Mouse (Mus musculus): ENCODE measurements at regions not wholly inside any gene's neighbourhood (a gene's known extent, or its start where the extent isn't known, plus 50 kb on each side); places are given as distances from the start of the nearest gene placed in this dataset.

DNA sequence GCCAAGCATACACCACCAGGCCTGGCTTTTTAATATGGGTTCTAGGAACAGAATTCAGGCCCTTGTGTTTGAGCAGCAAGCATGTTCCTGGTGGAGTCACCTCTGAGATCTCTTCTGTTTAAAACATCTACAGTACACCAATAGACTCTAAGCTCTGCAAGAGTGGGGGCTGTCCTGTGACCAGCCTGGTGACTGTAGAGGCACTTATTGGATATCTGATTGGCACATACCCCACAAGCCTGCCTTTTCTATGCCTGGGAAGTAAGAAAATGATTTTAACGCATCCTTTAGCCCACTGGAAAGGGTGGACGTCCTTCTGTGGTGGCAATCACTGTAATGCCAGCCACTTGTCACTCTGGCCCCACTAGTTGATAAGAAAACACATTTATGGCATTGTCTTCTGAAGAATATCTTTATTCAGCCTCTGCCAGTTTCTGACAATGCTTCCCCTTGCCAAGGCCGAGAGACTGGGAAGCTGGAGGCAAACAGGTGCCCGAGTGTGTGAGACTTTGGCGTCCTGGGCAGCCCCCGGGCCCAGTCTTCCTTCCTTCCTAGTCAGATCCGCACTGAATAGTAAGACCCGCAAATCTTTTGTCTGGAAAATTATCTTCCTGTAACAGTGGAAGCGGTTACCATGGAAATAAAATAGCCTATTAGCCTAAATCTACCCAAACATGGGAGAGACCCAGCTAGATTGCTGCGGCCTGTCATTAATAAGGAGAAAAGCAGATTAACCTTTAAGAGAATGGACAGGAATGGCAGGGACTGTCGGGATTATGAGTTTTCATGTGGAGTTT lies 228.0 kb upstream of the Prok2 start:
- Histone ChIP-seq H3K79me2 (ENCODE audit: control insufficient read depth, insufficient read depth, low read length, poor library complexity) (no peaks in the 10 kb centered on the region), H3K27ac (ENCODE audit: control insufficient read depth, low read depth, low read length) (no peak overlapping the region), H3K4me1 (ENCODE audit: control insufficient read depth in 1 of 2, insufficient read depth in 2 of 2, low read length in 2 of 2) (no peaks in the 10 kb centered on the region), H3K9me3 (replicated peaks; ENCODE audit: insufficient read depth, low read length) (no peaks in the 10 kb centered on the region), H3K36me3 (ENCODE audit: control insufficient read depth in 1 of 2, insufficient read depth in 2 of 2, low read length in 2 of 2) (no peaks in the 10 kb centered on the region), H3K4me3 (ENCODE audit: control insufficient read depth in 1 of 2, insufficient read depth in 1 of 2, low read depth in 2 of 2, low read length in 2 of 2) (no peak overlapping the region), H3K9ac (ENCODE audit: control insufficient read depth, low read depth, low read length, poor library complexity, severe bottlenecking) (no peak overlapping the region), H3K27me3 (ENCODE audit: control insufficient read depth in 1 of 2, insufficient read depth in 2 of 2, low read length in 2 of 2) (no peaks in the 10 kb centered on the region; a peak in 1 of 4 replicates)
- TF ChIP-seq POLR2AphosphoS2 (IDR thresholded peaks at IDR 0.05; ENCODE audit: low read length) (no peak), JUND (IDR thresholded peaks at IDR 0.05; ENCODE audit: low read depth, low read length) (no peak), POLR2AphosphoS5 (IDR thresholded peaks at IDR 0.05; ENCODE audit: borderline replicate concordance, low read depth, low read length) (no peak), TCF12 (IDR thresholded peaks at IDR 0.05; ENCODE audit: low read depth, low read length) (no peak), SIN3A (IDR thresholded peaks at IDR 0.05; ENCODE audit: low read length) (no peak), ZNF384 (IDR thresholded peaks at IDR 0.05; ENCODE audit: low read depth, low read length) (no peak), ETS1 (IDR thresholded peaks at IDR 0.05; ENCODE audit: low read depth, low read length) (no peak), MYC (IDR thresholded peaks at IDR 0.05; ENCODE audit: low read depth, low read length) (no peak), USF1 (IDR thresholded peaks at IDR 0.05; ENCODE audit: low read depth, low read length) (no peak), RCOR1 (IDR thresholded peaks at IDR 0.05; ENCODE audit: low read depth, low read length) (no peak), SMC3 (IDR thresholded peaks at IDR 0.05; ENCODE audit: low read depth, low read length) (no peak), BHLHE40 (IDR thresholded peaks at IDR 0.05; ENCODE audit: borderline replicate concordance, low read depth, low read length) (no peak), E2F4 (IDR thresholded peaks at IDR 0.05; ENCODE audit: borderline replicate concordance, low read depth, low read length) (no peak), USF2 (IDR thresholded peaks at IDR 0.05; ENCODE audit: borderline replicate concordance in 1 of 2, insufficient read depth in 1 of 2, low read depth in 1 of 2, low read length in 2 of 2) (no peak)
- DNase-seq (ENCODE audit: low read depth, low spot score), result no peak

DNA sequence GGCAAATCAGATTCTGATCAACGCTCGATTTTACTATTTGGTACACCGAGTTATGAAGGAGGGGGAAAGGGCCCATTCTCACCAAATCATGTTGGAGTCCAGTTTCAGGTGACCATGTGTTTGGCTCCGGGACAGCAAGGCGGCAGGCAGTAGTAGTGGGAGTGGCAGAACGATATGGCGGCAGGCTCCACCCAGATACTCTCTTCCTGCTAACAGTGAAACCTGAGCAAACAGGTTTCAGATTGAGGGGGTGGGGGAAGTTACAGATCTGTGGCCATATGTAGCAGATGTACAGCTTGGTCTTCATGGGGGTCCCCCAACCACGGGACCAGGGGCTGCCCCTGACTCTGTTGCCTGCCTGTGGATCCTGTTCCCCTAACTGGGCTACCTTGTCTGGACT lies 224.6 kb upstream of the Prok2 start:
- TF ChIP-seq MEF2A (IDR thresholded peaks at IDR 0.05; ENCODE audit: extremely low read depth, insufficient replicate concordance, low read depth, low read length, poor library complexity, severe bottlenecking) (no peak), CHD2 (IDR thresholded peaks at IDR 0.05; ENCODE audit: low read length) (no peak), SMC3 (IDR thresholded peaks at IDR 0.05; ENCODE audit: low read depth, low read length) (no peak), HCFC1 (IDR thresholded peaks at IDR 0.05; ENCODE audit: low read depth, low read length) (no peak), NELFE (IDR thresholded peaks at IDR 0.05; ENCODE audit: low read depth, low read length) (no peak), BHLHE40 (IDR thresholded peaks at IDR 0.05; ENCODE audit: borderline replicate concordance, low read depth, low read length) (no peak), TBP (IDR thresholded peaks at IDR 0.05; ENCODE audit: low read depth, low read length) (no peak), TAL1 (IDR thresholded peaks at IDR 0.05; ENCODE audit: low read length) (no peak), GABPA (IDR thresholded peaks at IDR 0.05; ENCODE audit: low read depth, low read length) (no peak), RCOR1 (IDR thresholded peaks at IDR 0.05; ENCODE audit: low read depth, low read length) (no peak), USF1 (IDR thresholded peaks at IDR 0.05; ENCODE audit: low read depth, low read length) (no peak)
- no peak overlapping the region for H3K9ac ChIP-seq (ENCODE audit: control insufficient read depth, low read depth, low read length, poor library complexity, severe bottlenecking)
- H3K9me3 ChIP-seq (replicated peaks; ENCODE audit: insufficient read depth, low read length), result no peaks in the 10 kb centered on the region

More for the DNA sequence above, 224.6 kb upstream of the Prok2 start:
- H3K79me2 ChIP-seq (ENCODE audit: control insufficient read depth, insufficient read depth, low read length, poor library complexity), result no peaks in the 10 kb centered on the region
- no peaks in the 10 kb centered on the region for H3K4me1 ChIP-seq (ENCODE audit: control insufficient read depth in 1 of 2, insufficient read depth in 2 of 2, low read length in 2 of 2)
- H3K36me3 ChIP-seq (ENCODE audit: control insufficient read depth in 1 of 2, insufficient read depth in 2 of 2, low read length in 2 of 2), result no peaks in the 10 kb centered on the region
- no peak overlapping the region for H3K27ac ChIP-seq (ENCODE audit: control insufficient read depth, low read depth, low read length)
- no peak for DNase-seq (ENCODE audit: low read depth, low spot score)
- H3K4me3 ChIP-seq (ENCODE audit: control insufficient read depth in 1 of 2, insufficient read depth in 1 of 2, low read depth in 2 of 2, low read length in 2 of 2), result no peak overlapping the region
- H3K27me3 ChIP-seq (ENCODE audit: control insufficient read depth in 1 of 2, insufficient read depth in 2 of 2, low read length in 2 of 2), result no peaks in the 10 kb centered on the region; a peak in 1 of 4 replicates

All from MEL (cell line).